Mouse (Mus musculus): ENCODE measurements around the gene Celsr3. TPM values are rescaled to one million over a fixed set of nuclear protein-coding genes. Genes with fewer than 3 reads are reported as not detected.

Celsr3 gene
- total RNA-seq, 1 experiment from 2014 or later, result 3.9 TPM

DNA sequence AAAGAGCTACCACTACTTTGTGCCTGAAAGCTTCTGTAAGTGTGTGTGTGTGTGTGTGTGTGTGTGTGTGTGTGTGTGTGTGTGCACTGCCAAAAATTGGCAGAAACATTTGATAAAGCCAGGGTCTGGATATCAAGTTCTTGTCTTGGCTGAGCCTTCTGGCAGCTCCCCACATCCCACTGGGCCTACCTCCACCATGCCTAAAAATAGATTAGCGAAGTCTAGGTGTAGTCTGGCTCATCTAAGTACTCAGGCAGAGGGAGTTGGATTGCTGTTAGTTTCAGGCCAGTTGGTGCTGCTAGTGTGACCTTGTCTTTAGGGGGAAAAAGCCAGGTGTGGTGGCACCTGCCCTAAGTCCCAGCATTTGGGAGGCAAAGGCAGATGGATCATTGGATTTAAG is 19.3 kb upstream of the Celsr3 start:
- DNase-seq, result no peak

- DNase-seq, result no peak
Observed at GRCm38 (mm10) chr9:108807674-108808073, 18.4 kb upstream of the Celsr3 start.

DNA sequence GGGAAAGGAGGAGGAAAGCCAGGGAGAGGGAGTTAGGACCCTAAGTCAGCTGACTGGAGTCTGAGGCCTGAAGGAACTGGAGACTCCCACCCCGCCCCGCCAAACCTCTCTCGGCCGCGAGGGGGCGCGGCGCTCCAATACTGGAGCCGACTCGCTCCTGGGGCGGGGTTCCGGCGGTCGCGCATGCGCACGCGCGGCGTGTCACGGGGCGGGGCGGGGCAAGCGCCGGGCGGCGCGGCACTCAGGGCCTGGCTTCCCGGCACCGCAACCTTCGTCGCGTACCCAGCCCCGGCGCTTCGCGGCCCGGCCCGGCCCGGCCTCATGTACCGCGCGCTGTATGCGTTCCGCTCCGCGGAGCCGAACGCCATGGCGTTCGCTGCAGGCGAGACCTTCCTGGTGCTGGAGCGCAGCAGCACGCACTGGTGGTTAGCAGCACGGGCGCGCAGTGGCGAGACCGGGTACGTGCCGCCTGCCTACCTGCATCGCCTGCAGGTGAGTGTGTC is 17.9 kb upstream of the Celsr3 start, which contains the start of gene Nckipsd:
Gene Nckipsd, plus strand, starts transcription at position 206 of the 503 bp plus-strand sequence.
- DNase-seq, result peak; percentile 98

- peak; percentile 39 for DNase-seq
Observed at GRCm38 (mm10) chr9:108809188-108809587, 16.9 kb upstream of the Celsr3 start.

DNA sequence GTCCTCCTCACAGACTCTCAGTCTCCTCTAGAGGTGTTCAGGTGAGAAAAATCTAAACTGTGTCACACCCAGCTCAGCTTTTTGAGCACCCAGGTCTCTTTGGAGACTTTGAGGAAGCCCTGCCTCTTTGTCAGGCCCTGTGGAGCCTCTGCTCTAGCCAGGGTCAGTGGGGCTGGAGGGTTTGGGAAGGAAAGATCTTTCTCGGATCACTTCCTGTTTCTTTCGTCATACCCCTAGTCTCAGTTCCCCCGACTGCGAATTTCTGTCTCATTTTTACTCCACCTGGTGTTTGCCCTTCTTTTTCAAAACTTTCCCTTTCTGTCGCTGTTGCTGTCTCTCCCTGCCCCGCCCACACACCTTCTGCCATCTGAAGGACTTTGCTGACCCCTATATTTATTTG is 16.4 kb upstream of the Celsr3 start:
- no peak for DNase-seq

DNA sequence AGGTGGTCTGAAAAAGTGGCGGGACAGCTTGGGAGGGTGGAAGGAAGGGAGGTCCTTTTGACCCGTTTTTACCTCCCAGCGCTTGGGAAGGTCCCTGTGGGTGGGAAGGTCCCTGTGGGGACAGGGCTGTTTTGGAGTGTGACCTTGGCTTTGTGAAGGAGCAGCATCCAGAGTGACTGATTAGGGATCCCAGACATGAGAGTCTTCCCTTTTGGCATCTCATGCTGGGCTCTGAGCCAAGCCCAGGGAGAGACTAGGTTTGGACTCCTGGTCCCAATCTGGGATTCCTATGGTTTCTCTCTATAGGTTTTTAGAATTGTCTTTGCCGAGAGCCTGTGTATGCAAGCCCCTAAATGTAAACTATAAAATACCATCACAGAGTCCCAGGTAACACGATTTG is 15.6 kb upstream of the Celsr3 start:
- DNase-seq, result no peak

- DNase-seq, result no peak
Observed at GRCm38 (mm10) chr9:108815557-108815956, 10.6 kb upstream of the Celsr3 start.

- peak; percentile 76 for DNase-seq
Observed at GRCm38 (mm10) chr9:108819495-108819894, 6.6 kb upstream of the Celsr3 start.

DNA sequence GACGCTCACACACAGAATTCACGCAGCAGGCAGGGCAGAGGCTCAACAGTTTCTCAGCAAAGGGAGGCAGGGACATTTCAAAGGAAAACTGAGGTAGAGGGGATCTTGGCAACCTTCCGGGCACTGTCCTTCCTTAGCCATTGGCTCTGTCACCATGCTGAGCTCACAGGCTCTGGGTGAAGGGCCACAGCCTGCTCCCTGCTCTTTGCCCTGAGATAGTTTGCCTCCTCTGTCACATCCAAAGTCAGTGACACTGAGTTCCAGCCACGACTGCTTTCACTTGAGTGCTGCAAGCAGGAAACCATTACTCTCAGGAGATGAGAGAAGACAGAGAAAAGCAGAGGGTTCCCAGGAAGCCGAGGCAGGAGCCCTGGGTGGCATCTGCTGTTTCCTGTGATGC is 6.0 kb upstream of the Celsr3 start:
- DNase-seq, result no peak

- no peak for DNase-seq
Observed at GRCm38 (mm10) chr9:108824144-108824685, 1.9 kb upstream of the Celsr3 start.

- DNase-seq, result peak; percentile 62
Observed at GRCm38 (mm10) chr9:108824755-108825413, 1.2 kb upstream of the Celsr3 start.

- peak; percentile 88 for DNase-seq
Observed at GRCm38 (mm10) chr9:108826700-108827340, 700 bp downstream of the Celsr3 start.

GRCm38 (mm10) chr9:108827454-108827853 is 1.3 kb downstream of the Celsr3 start:
- DNase-seq, result no peak

DNA sequence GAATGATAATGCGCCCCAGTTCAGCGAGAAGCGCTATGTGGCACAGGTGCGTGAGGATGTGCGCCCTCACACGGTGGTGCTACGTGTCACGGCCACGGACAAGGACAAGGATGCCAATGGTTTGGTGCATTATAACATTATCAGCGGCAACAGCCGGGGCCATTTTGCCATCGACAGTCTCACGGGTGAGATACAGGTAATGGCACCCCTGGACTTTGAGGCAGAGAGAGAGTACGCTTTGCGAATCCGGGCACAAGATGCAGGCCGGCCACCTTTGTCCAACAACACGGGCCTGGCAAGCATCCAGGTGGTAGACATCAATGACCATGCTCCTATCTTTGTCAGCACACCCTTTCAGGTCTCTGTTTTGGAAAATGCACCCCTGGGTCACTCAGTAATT is 1.8 kb downstream of the Celsr3 start:
- no peak for DNase-seq

GRCm38 (mm10) chr9:108831637-108832036 is 5.5 kb downstream of the Celsr3 start:
- DNase-seq, result peak; percentile 46

- DNase-seq, result peak; percentile 95
Observed at GRCm38 (mm10) chr9:108832390-108833108, 6.4 kb downstream of the Celsr3 start.

- peak; percentile 78 for DNase-seq
Observed at GRCm38 (mm10) chr9:108842989-108843388, 16.9 kb downstream of the Celsr3 start.

DNA sequence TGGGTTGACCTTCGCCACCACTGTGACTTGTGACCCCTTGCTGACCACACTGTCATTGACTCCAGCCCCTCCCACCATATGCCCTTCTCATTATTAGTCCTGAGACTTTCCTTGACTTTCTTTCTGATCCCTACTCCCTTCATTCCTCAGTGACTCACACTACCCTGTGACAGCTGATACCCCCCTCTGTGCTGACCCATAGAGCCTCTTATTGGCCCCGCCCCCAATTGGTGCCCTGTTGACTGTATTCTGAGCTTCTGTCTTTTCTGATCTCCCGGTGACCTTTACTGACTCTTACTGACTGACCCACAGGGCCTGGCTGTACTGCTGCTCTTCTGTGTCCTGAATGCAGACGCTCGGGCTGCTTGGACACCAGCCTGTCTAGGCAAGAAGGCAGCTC is 19.3 kb downstream of the Celsr3 start:
- DNase-seq, result peak; percentile 46

DNA sequence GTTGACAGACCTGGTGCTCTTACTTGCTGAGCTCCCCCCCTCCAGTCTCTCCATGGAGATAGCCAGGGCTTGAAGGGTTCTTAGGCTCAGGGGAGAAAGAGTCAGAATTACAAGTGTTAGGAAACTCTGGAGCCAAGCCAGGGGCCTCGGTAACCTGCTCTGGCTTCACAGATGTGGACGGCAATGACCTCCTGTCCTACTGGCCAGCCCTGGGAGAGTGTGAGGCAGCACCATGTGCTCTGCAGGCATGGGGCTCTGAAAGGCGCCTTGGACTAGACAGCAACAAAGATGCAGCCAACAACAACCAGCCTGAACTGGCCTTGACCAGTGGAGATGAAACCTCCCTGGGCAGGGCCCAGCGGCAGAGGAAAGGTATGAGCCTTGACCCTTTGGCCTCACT is 21.3 kb downstream of the Celsr3 start:
- DNase-seq, result peak; percentile 71

DNA sequence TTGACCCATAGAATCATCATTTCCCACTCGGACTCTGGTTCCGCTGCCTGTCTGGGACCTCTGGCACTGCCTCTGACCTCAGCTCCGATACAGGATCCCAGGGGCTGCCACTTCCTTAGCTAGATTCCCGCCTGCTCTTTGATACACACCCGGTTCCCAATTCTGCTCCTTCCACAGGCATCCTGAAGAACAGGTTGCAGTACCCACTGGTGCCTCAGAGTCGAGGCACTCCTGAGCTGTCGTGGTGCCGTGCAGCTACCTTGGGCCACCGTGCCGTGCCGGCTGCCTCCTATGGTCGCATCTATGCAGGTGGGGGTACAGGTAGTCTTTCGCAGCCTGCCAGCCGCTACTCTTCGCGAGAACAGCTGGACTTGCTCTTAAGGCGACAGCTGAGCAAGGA is 22.3 kb downstream of the Celsr3 start:
- no peak for DNase-seq

GRCm38 (mm10) chr9:108852976-108853375 is 26.9 kb downstream of the Celsr3 start, which contains the start of gene Slc26a6:
TSS of gene Slc26a6 (plus strand) at chr9:108853283.
- no peak for DNase-seq

DNA sequence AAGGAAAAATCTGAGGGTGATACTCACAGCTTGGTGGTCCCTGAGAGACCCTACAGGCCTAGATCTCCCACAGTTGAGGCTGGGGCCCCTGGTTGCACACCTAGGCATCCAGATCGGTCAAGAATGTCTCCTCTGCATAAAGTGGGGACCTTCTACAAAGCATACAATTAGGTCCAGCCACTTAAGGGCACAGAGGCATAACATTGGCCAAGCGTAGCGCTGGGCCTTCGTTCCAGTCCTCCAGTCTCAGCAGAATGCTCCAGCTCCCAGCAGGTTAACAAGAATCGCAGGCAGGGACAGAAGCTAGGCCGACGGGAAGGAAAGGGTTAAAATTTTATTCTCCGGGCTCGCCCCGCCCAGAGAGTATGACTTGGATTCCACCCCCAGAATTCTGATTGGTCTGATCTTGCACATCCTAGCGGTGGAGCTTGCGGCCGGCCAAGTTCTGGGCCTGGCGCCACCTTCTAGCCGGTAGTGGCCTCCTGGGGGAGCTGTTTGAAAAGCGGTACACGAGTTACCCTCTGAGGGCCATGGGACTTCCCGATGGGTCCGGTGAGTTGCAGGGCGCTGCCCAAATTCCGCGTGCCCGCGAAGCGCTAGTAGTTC is 27.6 kb downstream of the Celsr3 start:
- DNase-seq, result peak; percentile 95

Data from adrenal gland, postnatal 14 days (tissue).